Mouse (Mus musculus): ENCODE data around the gene Pwp2.

- TF ChIP-seq POLR2A (IDR thresholded peaks at IDR 0.05; ENCODE audit: borderline replicate concordance, extremely low read depth, low read depth, low read length), result no peak
- no peak for TF ChIP-seq CTCF (IDR thresholded peaks at IDR 0.05; ENCODE audit: insufficient read depth, low read length)
These were observed 33.6 kb upstream of the Pwp2 start for GRCm38 (mm10) chr10:78218576-78218975.
